Mouse (Mus musculus) bone marrow, adult 2 months (tissue): ENCODE measurements around the gene Adcy3. TPM values are rescaled to one million over a fixed set of nuclear protein-coding genes. Genes with fewer than 3 reads are reported as not detected.

ENCODE experiments used
- H3K27ac ChIP-seq: fragments of 200-500 bp; 2 replicates; pipeline ENCODE4 v1.5.1; 2012; ENCODE audit warnings: low read depth, mild to moderate bottlenecking, control low read depth, inconsistent platforms, low read length; ENCODE audit not compliant: control insufficient read depth, poor library complexity, insufficient read depth
- H3K4me1 ChIP-seq: fragments of 200-500 bp; 2 replicates; pipeline ENCODE4 v1.6.1; 2011; ENCODE audit warnings: low read length; ENCODE audit not compliant: control insufficient read depth, insufficient read depth
- H3K4me3 ChIP-seq: fragments of 200-500 bp; replicated peaks from 2 replicates; pipeline ENCODE3; 2011; ENCODE audit warnings: mild to moderate bottlenecking, low read depth, low read length, control low read depth; ENCODE audit not compliant: control insufficient read depth
- CTCF ChIP-seq: fragments of 200-500 bp; IDR thresholded peaks from 2 replicates; pipeline ENCODE4 v1.5.1; 2011; ENCODE audit warnings: low read length, control low read depth; ENCODE audit not compliant: control insufficient read depth, insufficient read depth
- POLR2A ChIP-seq: fragments of 200-500 bp; IDR thresholded peaks from 2 replicates; pipeline ENCODE4 v1.6.1; 2011; ENCODE audit warnings: low read depth, mild to moderate bottlenecking, control low read depth, low read length, borderline replicate concordance; ENCODE audit not compliant: control insufficient read depth
- WGBS: fragments of 180-500 bp; shearing (Covaris S2); methylation state at CpG from one replicate; pipeline ENCODE4 v1.1.7; 2018; 5-methylcytosine and 5-hydroxymethylcytosine counted together
- polyA plus RNA-seq: library from polyadenylated mRNA; stranded (reverse); fragments of >200 nt; gene quantifications from 2 replicates; pipeline ENCODE4 v1.2.4, GENCODE M21; 2011; ENCODE audit warnings: low replicate concordance; ENCODE audit not compliant: missing spikeins, insufficient read depth, insufficient read length

Adcy3 gene
- polyA plus RNA-seq, 1 experiment: 4.3 TPM

DNA sequence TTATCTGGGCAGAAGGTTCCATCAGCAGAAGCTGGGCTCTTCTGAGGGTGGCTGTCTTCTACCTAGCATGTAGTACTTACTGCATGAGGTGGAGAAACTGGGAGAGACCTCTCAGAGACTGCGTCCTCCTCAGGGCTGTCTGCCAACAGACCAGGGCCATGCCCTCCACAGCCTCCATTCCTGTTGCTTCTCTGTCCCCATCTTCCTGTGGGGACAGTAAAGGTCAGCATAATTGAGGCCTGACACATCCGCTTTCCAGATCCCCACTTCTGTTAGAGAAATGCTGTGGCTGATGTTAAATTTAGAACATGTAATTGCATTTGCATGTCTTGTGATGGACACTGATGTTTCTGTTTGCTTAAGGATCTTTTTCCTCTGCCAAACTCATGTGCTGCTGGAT lies 18.0 kb downstream of the Adcy3 start:
- H3K4me3 ChIP-seq: no peak overlapping the region

DNA sequence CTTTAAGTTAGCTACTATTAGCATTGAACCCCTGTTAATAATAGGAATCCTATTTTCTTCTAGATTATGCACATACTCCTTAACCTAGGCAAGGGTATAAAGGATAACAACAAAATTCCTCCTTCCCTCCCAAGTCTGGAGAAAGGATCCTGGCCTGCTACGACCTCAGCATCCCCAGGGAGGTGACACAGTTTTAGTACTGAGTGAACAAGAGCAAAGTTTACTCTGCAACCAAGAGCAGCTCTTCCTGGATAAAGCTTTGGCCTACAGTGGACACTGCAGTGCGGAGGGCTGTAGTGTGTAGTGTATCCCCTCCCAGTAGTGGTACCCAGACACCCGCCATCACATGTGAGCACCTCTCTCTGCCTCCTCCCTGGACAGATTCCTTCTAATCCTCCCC lies 19.1 kb downstream of the Adcy3 start:
- TF ChIP-seq CTCF (no peak), POLR2A (no peak)
- WGBS: 87% methylated on average over 3 of the region's 3 CpGs
- no peaks in the 10 kb centered on the region for H3K4me1 ChIP-seq

More for the DNA sequence above, 18.0 kb downstream of the Adcy3 start:
- TF ChIP-seq CTCF (no peak), POLR2A (no peak)
- WGBS: 84% methylated on average over 2 of the region's 2 CpGs
- Histone ChIP-seq H3K4me1 (no peaks in the 10 kb centered on the region), H3K27ac (no peak overlapping the region)

DNA sequence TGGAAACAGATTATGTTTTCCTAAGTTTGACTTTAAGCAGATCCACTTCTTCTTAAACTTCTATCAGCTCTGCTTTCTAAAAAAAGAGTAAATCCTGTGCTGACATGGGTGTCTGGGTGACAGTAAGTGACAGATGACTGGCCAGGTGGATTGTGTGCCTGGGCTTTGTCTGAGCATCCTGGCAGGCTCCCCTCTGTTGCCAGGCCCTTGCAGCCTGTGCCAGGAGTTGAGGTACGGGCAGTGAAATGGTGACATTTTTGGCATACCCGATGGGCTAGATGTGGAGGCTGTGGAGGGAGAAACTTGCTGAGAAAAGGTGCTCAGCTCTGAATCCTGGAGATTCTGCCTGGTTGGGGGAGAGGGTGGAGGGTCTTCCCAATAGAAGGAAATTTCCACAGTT lies 24.6 kb downstream of the Adcy3 start:
- H3K4me3 ChIP-seq: no peak overlapping the region
- no peaks in the 10 kb centered on the region; the same call in 1 of the 2 replicates for H3K4me1 ChIP-seq
- 83% methylated on average over 2 of the region's 2 CpGs for WGBS
- TF ChIP-seq POLR2A: no peak
- no peak for TF ChIP-seq CTCF
- H3K27ac ChIP-seq: no peak overlapping the region

More for the DNA sequence above, 19.1 kb downstream of the Adcy3 start:
- H3K4me3 ChIP-seq: no peak overlapping the region
- no peak overlapping the region for H3K27ac ChIP-seq

DNA sequence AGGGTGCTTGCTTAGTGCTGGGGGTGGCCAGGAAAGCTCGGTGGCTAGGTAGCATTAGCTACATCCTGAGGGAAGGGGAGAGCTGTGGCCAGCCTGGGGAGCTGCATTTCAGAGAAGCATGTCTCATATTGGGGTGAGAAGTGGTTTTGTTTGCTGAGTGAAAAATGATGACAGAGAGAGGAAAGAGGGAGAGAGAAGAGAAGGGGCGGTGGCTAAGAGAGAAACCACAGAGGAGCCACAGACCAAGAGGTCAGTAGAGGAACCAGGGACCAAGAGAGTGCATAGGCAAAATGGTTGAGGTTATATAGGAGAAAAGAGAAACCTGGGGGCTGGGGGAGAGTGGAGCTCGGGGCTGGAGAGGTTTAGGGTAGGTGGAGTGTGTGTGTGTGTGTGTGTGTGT lies 25.3 kb downstream of the Adcy3 start:
- no peaks in the 10 kb centered on the region; the same call in 1 of the 2 replicates for H3K4me1 ChIP-seq
- no peak overlapping the region for H3K27ac ChIP-seq
- TF ChIP-seq CTCF: no peak
- no peak for TF ChIP-seq POLR2A
- WGBS: 8% methylated on average over 3 of the region's 3 CpGs
- no peak overlapping the region for H3K4me3 ChIP-seq

DNA sequence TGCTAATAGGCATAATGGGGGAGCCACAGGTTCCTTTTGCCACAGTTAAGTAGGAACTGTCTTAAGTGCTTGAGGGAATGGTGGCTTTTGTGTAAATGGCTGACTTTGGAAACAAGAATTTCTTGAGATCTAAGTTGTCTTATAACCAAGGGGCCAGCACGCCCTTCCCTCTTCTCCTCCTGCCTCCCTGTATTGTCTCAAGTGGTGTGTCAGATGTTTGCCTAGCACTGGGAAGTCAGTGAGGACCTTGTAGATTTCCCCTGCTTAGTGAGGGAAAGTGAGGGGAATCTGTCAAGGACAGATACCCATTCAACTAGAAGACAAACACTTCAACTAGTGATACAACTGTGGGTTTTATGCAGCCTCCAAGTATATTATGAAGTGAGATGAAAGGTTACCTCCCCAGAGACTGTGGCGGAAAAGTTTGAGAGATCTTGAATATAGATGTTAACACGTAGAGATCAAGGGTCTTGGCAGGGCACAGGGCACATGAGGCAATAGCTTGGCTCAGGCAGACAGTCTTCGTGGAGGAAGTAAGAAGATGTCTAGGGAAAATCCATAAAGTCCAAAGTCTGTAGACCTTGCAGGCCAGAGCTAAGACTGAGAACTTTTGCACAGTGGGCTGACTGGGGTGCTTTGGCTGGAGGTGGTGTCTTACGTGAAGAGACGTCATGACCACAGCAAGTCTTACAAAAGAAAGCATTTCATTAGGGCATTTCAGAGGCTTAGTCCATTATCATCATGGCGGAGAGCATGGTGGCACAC lies 26.1 kb downstream of the Adcy3 start:
- no peaks in the 10 kb centered on the region; the same call in 1 of the 2 replicates for H3K4me1 ChIP-seq

DNA sequence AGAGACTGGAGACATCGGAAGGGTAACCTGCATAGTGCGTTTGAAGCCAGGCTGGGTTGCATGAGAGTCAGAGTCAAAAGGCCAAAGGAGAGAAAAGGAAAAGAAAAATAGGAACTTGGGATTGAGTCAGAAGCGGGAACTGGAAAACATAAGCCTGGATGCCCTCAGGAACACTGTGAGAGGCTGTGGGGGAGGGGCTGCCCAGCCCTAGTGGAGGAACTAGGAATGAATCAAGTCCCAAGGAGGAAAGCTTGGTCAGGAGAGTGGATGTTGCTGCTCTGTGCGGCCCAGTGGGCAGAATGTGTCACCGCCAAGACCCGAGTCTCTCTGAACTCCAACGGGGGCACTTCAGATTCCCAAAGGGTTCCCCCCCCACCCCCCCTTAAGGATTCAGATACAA lies 27.4 kb downstream of the Adcy3 start:
- 86% methylated on average over 7 of the region's 7 CpGs for WGBS
- Histone ChIP-seq H3K4me1 (no peaks in the 10 kb centered on the region; the same call in 1 of the 2 replicates), H3K27ac (no peak overlapping the region), H3K4me3 (no peak overlapping the region)
- TF ChIP-seq POLR2A: no peak
- TF ChIP-seq CTCF: no peak

More for the DNA sequence above, 26.1 kb downstream of the Adcy3 start:
- TF ChIP-seq CTCF (no peak), POLR2A (no peak)
- H3K4me3 ChIP-seq: no peak overlapping the region
- no peak overlapping the region for H3K27ac ChIP-seq
- 79% methylated on average over 7 of the region's 7 CpGs for WGBS

DNA sequence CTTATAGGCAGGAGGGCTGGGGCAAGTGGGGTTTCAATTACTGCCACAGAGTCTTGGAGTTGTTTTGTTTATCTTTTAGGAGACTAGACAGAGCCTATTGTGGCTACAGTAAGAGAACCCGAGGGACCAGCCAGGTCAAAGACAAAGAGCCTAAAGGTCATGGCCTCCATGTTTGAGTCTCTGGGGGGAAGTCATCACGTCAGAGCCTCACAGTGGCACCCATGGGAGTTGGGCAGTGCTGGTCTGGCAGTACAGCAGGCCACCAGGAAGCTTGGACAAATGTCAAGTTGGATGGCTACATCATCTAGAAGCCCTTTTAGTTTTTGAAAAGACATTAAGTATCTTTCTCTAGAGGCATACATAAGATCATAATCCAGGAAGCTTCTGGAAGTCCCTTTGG lies 30.0 kb downstream of the Adcy3 start:
- Histone ChIP-seq H3K4me1 (no peaks in the 10 kb centered on the region; the same call in 1 of the 2 replicates), H3K4me3 (no peak overlapping the region), H3K27ac (no peak overlapping the region)
- TF ChIP-seq POLR2A: no peak
- TF ChIP-seq CTCF: no peak
- 67% methylated on average over 2 of the region's 2 CpGs for WGBS

DNA sequence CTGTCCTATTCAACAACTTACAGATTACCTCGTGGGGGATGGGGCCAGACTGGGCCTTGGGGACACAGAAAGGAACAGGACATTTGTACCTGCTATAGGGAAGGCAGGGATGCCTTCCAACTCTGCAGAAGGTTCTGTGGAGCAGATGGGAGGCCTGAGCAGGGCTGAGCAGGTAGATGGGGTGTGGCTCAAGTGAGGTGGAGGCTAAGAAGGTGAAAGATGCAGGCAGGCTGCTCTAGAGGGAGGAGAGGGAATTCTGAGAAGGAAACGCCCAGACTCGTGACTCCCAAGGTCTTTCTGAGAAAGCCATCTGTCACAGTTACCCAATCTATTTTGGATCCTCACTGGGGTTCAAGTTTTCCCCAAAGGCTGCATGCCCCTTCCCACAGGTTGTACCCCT lies 34.1 kb downstream of the Adcy3 start:
- TF ChIP-seq POLR2A (no peak), CTCF (no peak)
- Histone ChIP-seq H3K4me3 (no peak overlapping the region), H3K27ac (no peak overlapping the region), H3K4me1 (no peaks in the 10 kb centered on the region)
- 63% methylated on average over 3 of the region's 3 CpGs for WGBS
